Mouse (Mus musculus) embryonic facial prominence, embryonic 12.5 days (tissue): ENCODE measurements around the gene Lcn4. TPM values are rescaled to one million over a fixed set of nuclear protein-coding genes. Genes with fewer than 3 reads are reported as not detected.
"Not testable (repeated sequence)": the region's sequence is repeated elsewhere in the genome, so short reads cannot be mapped to it uniquely, and the experiment has no call there.

Experiments used
- ATAC-seq: fragments of 200-750 bp; cut with Nextera tagmentation; 2 replicates; pipeline ENCODE4 v1.8.0; 2017; ENCODE audit not compliant: insufficient number of reproducible peaks, insufficient read depth, low FRiP score, low TSS enrichment
- H3K27ac ChIP-seq: fragments of 300-500 bp; sonication (generic); 2 replicates; pipeline ENCODE4 v1.5.1; 2016; ENCODE audit warnings: mild to moderate bottlenecking
- H3K27me3 ChIP-seq: fragments of 300-500 bp; sonication (generic); 2 replicates; pipeline ENCODE4 v1.6.1; 2016; ENCODE audit warnings: mild to moderate bottlenecking, moderate library complexity
- H3K36me3 ChIP-seq: fragments of 300-500 bp; sonication (generic); 2 replicates; pipeline ENCODE4 v1.6.1; 2016; ENCODE audit warnings: mild to moderate bottlenecking
- H3K4me1 ChIP-seq: fragments of 300-500 bp; sonication (generic); 2 replicates; pipeline ENCODE4 v1.6.1; 2016
- H3K4me2 ChIP-seq: fragments of 300-500 bp; sonication (generic); replicated peaks from 2 replicates; pipeline ENCODE4 v1.6.1; 2016; ENCODE audit warnings: mild to moderate bottlenecking, moderate library complexity
- H3K4me3 ChIP-seq: fragments of 300-500 bp; sonication (generic); 2 replicates; pipeline ENCODE4 v1.5.1; 2016; ENCODE audit warnings: mild to moderate bottlenecking
- H3K9ac ChIP-seq: fragments of 300-500 bp; sonication (generic); 2 replicates; pipeline ENCODE4 v1.6.1; 2016; ENCODE audit warnings: mild to moderate bottlenecking, moderate library complexity
- H3K9me3 ChIP-seq: fragments of 300-500 bp; sonication (generic); 2 replicates; pipeline ENCODE4 v1.6.1; 2016; ENCODE audit warnings: mild to moderate bottlenecking, moderate library complexity
- WGBS: fragments of 180-500 bp; shearing (Covaris S2); methylation state at CpG from one replicate; pipeline ENCODE4 v1.1.7; 2016; 5-methylcytosine and 5-hydroxymethylcytosine counted together
- polyA plus RNA-seq: library from polyadenylated mRNA; unstranded; fragments of >200 nt; fragmentation: Nextera tagmentation; extraction: Ambion mirVana; gene quantifications from 2 replicates; pipeline ENCODE4 v1.2.1, GENCODE M21; 2016

The Lcn4 gene
- not detected in 2 replicates for polyA plus RNA-seq

DNA sequence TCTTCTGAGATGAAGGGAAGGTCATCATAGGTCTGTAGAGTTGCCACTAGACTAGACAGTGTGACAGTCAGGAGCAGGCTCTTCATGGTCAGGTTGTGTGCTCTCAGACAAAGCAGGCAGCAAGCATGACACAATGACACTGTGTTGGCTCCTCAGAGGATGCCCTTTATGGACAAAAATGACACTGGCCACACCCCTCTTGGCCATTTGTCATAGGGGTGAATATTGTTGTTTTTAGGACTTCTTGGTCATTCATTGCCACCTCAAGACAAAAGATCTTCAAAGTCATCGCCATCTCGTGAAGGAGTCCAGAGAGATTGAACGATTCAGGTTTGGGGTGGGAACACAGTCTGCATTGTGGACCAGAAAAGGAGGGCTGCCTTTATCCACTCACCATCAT lies at the start of gene Lcn4:
TSS of gene Lcn4 (minus strand) at position 101 of the 400 bp plus-strand sequence.
- no peak within 1 kb of the TSS for H3K9ac ChIP-seq
- no peak within 1 kb of the TSS for H3K27ac ChIP-seq
- WGBS = 91% methylated on average over 3 of the region's 3 CpGs
- H3K27me3 ChIP-seq = no peaks in the 10 kb centered on the region
- H3K9me3 ChIP-seq = no peaks in the 10 kb centered on the region
- no peak for ATAC-seq
- no peak within 1 kb of the TSS for H3K4me2 ChIP-seq
- H3K36me3 ChIP-seq = no peaks in the 10 kb centered on the region
- H3K4me1 ChIP-seq = no peaks in the 10 kb centered on the region
- H3K4me3 ChIP-seq = no peak within 1 kb of the TSS

DNA sequence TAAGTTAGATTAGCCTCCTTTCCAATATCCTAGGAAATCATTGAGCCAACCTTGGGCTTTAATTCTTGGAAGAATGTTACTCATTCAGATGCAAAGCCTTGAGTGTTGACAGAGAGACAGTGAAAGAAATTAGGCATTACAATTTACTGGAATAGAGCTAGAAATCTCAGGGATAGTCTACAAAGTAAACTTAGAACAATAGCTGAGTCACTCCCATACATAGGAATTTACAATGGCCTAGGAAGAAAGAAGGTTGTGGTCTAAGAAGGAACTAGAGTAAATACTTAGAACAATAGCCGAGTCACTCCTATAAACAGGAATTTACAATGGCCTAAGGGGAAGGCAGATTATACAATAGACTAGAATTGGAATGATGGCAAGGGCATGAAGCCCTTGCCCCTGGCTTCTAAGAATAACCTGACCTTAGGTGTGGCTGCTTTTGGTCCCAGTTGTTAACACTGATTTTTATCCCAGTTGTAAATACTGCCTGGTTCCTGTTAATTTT lies 15.1 kb upstream of the Lcn4 start:
- no peaks in the 10 kb centered on the region for H3K4me1 ChIP-seq
- no peak overlapping the region for H3K27ac ChIP-seq
- H3K4me3 ChIP-seq = no peak overlapping the region
- WGBS = 90% methylated on average over 1 of the region's 1 CpGs
- no peak for ATAC-seq
- H3K36me3 ChIP-seq = no peaks in the 10 kb centered on the region
- no peaks in the 10 kb centered on the region for H3K27me3 ChIP-seq
- H3K4me2 ChIP-seq = no peak overlapping the region
- no peak overlapping the region for H3K9ac ChIP-seq
- no peaks in the 10 kb centered on the region for H3K9me3 ChIP-seq

DNA sequence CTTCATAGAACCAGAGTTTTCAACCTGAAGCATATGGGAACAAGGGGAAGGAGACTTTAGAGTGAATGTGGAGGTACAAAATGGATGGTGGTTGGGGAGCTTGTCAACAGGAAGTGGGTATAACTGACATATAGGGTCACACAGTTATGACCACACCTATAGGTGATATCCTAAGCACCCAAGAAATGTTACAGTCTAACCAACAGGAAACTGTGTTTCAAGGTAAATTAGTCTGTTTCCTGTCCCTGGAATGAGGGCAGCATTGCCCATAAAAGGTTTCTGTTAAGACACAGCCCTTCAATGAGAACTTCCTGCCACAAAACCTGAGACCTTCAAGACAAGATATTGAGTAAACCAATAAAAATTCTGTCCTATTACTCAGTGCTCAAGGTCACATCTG lies 2.3 kb downstream of the Lcn4 start:
- H3K4me2 ChIP-seq = no peak overlapping the region
- H3K27me3 ChIP-seq = no peaks in the 10 kb centered on the region
- no peak for ATAC-seq
- H3K9me3 ChIP-seq = no peaks in the 10 kb centered on the region
- H3K9ac ChIP-seq = no peak overlapping the region
- no peak overlapping the region for H3K4me3 ChIP-seq
- H3K27ac ChIP-seq = no peak overlapping the region
- no peaks in the 10 kb centered on the region for H3K4me1 ChIP-seq
- no peaks in the 10 kb centered on the region for H3K36me3 ChIP-seq

DNA sequence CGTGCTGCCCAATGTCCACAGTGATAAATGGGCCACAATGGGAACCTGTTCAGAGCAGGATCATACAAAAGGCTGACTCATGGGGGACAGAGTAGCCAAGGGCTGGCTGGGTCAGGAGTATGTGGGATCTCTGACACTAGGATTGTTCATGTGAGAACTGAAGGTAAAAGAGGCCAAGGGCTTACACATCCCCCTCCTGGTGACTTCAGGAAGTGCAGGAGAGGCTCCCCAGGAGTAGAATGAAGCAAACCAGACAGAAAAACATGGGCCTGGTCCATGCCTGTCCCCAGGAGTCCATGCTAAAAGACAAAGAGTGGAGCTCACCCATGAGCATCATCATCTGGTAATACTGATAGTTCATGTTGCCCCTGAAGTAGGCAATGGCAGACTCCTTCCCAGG lies 7.5 kb downstream of the Lcn4 start:
- not testable (repeated sequence) for ATAC-seq, H3K27ac ChIP-seq, H3K4me1 ChIP-seq, H3K9me3 ChIP-seq, H3K9ac ChIP-seq, H3K36me3 ChIP-seq, H3K4me2 ChIP-seq, H3K27me3 ChIP-seq, H3K4me3 ChIP-seq
- whole genome bisulfite sequencing = 85% methylated on average over 1 of the region's 1 CpGs

DNA sequence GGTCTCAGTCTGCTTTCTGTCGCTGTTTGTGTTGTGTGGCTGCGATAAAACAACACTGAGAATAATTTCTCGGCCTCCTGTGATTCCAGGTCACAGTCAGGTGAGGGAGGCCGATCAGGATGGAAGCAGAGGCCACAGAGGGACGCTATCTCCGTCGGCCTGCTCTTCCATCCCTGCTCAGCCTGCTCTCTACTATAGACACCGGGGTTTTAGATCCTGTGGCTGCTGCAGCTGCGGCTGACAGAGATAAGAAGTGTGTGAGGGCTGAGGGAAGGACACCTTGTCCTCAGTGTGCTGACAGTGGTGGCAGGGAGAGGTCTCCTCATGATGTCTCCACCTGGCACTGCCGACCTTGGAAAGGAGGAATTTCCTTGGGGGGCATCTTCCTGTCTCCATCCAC lies 8.0 kb downstream of the Lcn4 start:
- WGBS = 79% methylated on average over 10 of the region's 10 CpGs

DNA sequence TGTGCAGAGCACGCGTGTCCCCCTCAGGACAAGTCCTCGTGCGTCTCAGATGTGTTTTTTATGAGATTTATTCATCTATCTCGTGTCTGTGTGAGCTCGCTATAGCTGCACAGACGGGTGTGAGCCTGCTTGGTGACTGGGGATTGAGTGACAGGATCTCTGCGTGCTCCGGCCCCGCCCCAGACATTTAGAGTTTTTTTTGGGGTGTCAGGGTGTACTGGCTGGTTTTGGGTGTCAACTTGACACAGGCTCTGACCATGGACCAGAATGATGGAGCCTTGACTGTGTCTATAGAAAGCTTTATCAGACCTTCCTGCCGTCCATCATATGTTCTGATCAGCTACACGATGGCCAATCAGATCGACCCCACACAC lies 8.6 kb downstream of the Lcn4 start:
- 81% methylated on average over 13 of the region's 13 CpGs for WGBS
- H3K4me2 ChIP-seq = no peak overlapping the region
- H3K27ac ChIP-seq = no peak overlapping the region
- no peak overlapping the region for H3K9ac ChIP-seq
- H3K27me3 ChIP-seq = peaks cover 6% of the 10 kb centered on the region; the same call in 1 of the 2 replicates
- no peak for ATAC-seq
- no peaks in the 10 kb centered on the region for H3K36me3 ChIP-seq
- 0 out of 2 replicates have a peak, but pooled peaks cover 5% of the 10 kb centered on the region for H3K4me1 ChIP-seq
- no peaks in the 10 kb centered on the region for H3K9me3 ChIP-seq
- no peak overlapping the region for H3K4me3 ChIP-seq

More for the DNA sequence above, 8.0 kb downstream of the Lcn4 start:
- H3K4me2 ChIP-seq = no peak overlapping the region
- H3K4me3 ChIP-seq = no peak overlapping the region
- ATAC-seq = no peak
- no peaks in the 10 kb centered on the region for H3K9me3 ChIP-seq
- no peak overlapping the region for H3K9ac ChIP-seq
- H3K4me1 ChIP-seq = 0 out of 2 replicates have a peak, but pooled peaks cover 5% of the 10 kb centered on the region
- no peak overlapping the region for H3K27ac ChIP-seq
- H3K27me3 ChIP-seq = peaks cover 6% of the 10 kb centered on the region; the same call in 1 of the 2 replicates
- H3K36me3 ChIP-seq = no peaks in the 10 kb centered on the region

DNA sequence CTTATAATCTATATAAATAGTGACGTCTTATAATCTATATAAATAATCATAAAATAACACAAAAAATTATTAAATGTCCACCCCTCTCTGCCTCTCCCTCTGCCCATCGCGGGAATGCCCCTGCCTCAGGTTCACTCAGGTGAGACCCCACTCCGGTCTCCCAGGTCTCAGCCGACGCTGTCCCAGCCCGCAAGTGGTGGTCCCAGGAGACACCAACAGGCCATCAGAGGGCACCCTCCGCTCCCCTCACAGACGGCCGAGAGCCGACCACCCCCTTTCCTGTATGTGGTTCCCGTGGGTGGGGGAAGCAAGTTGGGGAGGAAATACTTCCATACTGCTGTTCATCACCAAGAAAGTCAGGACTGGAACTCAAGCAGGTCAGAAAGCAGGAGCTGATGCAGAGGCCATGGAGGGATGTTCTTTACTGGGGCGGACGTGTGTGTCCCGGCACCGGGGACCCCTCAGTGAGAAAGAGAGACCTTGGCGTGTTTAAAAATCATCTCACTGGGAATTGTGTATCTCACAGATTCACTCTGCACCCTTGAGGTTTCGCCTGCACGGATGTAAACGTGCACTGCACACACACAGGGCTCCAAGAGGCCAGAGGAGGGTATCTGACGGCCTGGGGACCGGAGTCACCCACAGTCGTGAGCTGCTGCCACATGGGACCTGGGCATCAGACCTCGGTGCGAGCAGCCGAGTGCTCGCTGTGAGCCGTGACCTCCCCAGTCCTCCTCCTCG lies 9.1 kb downstream of the Lcn4 start:
- Histone ChIP-seq H3K27ac (no peak overlapping the region), H3K4me2 (peak overlapping the region; percentile 62), H3K4me1 (0 out of 2 replicates have a peak, but pooled peaks cover 5% of the 10 kb centered on the region), H3K9ac (peak overlapping the region; percentile 33; the same call in 1 of the 2 replicates), H3K4me3 (peak overlapping the region; percentile 27), H3K9me3 (no peaks in the 10 kb centered on the region), H3K27me3 (peaks cover 6% of the 10 kb centered on the region; the same call in 1 of the 2 replicates), H3K36me3 (no peaks in the 10 kb centered on the region)
- no peak; the same call in 1 of the 2 replicates for ATAC-seq
- 43% methylated on average over 29 of the region's 29 CpGs for WGBS

DNA sequence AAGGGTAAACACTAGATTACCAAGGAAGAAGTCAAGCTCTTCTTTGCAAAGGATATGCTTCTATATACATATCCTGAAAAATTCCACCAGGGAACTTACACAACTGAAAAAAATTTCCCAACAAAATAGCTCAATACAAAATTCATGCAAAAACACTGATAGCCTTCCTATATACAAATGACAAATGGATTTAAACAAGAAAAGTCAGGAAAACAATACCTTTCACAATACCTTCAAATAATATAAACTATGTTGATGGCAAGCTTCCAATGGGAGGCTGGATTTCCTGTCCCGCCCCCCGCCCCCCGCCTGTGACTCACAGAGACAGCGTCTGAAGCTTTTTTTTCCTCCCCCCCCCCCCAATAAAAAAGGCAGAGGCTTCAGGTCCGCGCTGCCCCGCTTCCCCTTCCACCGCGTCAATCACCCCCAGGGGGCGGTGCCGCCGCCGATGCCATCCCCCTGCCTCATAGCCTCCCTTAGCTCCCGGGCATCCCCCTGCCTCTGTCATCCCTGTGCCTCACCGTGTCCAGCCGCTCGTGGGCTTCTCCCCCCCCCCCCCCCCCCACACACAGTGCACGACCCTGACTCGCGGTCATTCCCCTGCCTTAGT lies 9.8 kb downstream of the Lcn4 start:
- no peak for ATAC-seq
- 4% methylated on average over 17 of the region's 20 CpGs for WGBS
- H3K9ac ChIP-seq = peak overlapping the region; percentile 33; the same call in 1 of the 2 replicates

DNA sequence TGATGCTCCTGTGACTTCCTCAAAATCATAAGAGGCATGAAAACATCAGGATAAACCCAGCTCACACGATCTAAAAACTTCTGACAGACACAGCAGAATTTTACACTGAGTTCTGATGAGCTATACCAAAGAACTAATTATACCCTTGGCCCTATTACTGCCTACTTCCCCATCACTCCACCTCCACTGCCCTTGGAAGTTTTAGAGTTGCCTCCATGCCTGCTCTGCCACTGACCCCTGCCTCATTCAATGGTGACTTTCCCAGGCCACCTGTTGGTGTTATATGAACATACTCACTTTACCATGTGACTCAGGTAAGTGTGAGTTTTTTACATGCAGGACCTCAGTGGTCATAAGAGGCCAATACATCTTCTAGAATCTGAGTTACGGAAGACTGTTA lies 13.7 kb downstream of the Lcn4 start:
- Histone ChIP-seq H3K27ac (no peak overlapping the region), H3K4me1 (0 out of 2 replicates have a peak, but pooled peaks cover 5% of the 10 kb centered on the region), H3K9me3 (no peaks in the 10 kb centered on the region), H3K9ac (no peak overlapping the region), H3K4me2 (no peak overlapping the region), H3K4me3 (no peak overlapping the region), H3K36me3 (no peaks in the 10 kb centered on the region), H3K27me3 (peaks cover 4% of the 10 kb centered on the region; the same call in 1 of the 2 replicates)
- WGBS = 81% methylated on average over 2 of the region's 2 CpGs
- no peak for ATAC-seq

More for the DNA sequence above, 9.8 kb downstream of the Lcn4 start:
- H3K36me3 ChIP-seq = no peaks in the 10 kb centered on the region
- H3K27ac ChIP-seq = no peak overlapping the region
- H3K4me1 ChIP-seq = 0 out of 2 replicates have a peak, but pooled peaks cover 5% of the 10 kb centered on the region
- H3K27me3 ChIP-seq = peaks cover 6% of the 10 kb centered on the region; the same call in 1 of the 2 replicates
- H3K9me3 ChIP-seq = no peaks in the 10 kb centered on the region
- peak overlapping the region; percentile 27 for H3K4me3 ChIP-seq
- peak overlapping the region; percentile 62 for H3K4me2 ChIP-seq

DNA sequence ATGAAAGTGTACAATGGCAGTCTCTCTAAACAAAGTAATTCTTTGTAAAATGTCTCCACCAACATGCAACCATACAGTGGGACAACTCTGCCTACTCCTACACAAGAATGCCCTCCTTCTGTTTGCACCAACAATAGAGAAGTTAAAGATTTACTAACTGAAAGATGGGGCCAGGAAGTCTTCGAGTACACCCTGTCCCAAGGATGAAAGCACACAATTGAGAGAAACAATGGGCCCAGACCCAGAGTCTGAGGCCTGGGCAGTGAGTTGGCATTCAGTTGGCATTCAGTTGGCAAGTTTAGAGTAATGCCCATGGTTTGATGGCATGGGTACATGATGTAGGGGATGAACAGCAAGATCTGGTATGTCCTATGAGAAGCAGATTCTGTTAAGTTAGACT lies 16.4 kb downstream of the Lcn4 start:
- no peaks in the 10 kb centered on the region for H3K4me1 ChIP-seq
- H3K4me2 ChIP-seq = no peak overlapping the region
- H3K9me3 ChIP-seq = no peaks in the 10 kb centered on the region
- no peaks in the 10 kb centered on the region for H3K27me3 ChIP-seq
- ATAC-seq = no peak
- WGBS = 78% methylated on average over 1 of the region's 1 CpGs
- H3K9ac ChIP-seq = no peak overlapping the region
- no peak overlapping the region for H3K4me3 ChIP-seq
- H3K27ac ChIP-seq = no peak overlapping the region
- no peaks in the 10 kb centered on the region for H3K36me3 ChIP-seq

DNA sequence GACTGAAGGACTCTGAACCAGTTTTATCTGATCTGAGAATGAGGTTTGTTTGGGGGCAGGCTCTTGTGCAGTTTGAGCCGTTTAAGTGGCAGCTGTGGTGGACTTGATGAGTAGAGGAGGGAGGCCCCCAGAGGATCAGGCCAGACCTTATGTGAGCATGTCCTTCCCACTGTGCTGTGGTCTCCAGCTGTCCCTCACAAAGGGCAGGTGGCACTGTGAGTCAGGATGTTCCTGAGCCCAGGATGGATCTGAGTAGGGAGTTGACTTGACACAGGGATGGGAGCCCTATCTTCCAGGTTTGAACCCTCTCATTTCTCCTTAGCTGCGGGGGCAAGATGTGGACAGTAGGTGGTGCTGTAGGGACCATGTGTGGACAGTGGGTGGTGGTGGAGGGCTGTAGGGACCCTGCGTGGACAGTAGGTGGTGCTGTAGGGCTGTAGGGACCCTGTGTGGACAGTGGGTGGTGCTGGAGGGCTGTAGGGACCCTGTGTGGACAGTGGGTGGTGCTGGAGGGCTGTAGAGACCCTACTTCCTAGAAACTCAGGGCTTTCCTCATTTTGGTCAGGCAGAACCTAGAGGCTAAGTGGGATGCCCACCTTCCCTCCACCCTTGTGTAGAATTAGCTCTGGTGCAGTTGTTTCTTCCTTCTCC lies 24.3 kb downstream of the Lcn4 start:
- H3K4me3 ChIP-seq = no peak overlapping the region
- H3K4me1 ChIP-seq = no peaks in the 10 kb centered on the region
- ATAC-seq = peak; percentile 90
- H3K27me3 ChIP-seq = no peaks in the 10 kb centered on the region
- no peaks in the 10 kb centered on the region for H3K36me3 ChIP-seq
- H3K9ac ChIP-seq = no peak overlapping the region
- no peak overlapping the region for H3K27ac ChIP-seq
- H3K4me2 ChIP-seq = no peak overlapping the region
- H3K9me3 ChIP-seq = no peaks in the 10 kb centered on the region
- 27% methylated on average over 3 of the region's 3 CpGs for WGBS
